Mouse (Mus musculus): ENCODE results near the gene N4bp1.
A peak's percentile ranks its signal among the peaks of the same experiment; 100 is the strongest.

The N4bp1 gene

GRCm38 (mm10) chr8:86854686-86855085 is 30.4 kb downstream of the N4bp1 start:
- no peak for DNase-seq (ENCODE audit: low spot score in 2 of 2)

- DNase-seq (ENCODE audit: low spot score in 2 of 2): no peak
Observed at GRCm38 (mm10) chr8:86853989-86854373, 31.1 kb downstream of the N4bp1 start.

DNA sequence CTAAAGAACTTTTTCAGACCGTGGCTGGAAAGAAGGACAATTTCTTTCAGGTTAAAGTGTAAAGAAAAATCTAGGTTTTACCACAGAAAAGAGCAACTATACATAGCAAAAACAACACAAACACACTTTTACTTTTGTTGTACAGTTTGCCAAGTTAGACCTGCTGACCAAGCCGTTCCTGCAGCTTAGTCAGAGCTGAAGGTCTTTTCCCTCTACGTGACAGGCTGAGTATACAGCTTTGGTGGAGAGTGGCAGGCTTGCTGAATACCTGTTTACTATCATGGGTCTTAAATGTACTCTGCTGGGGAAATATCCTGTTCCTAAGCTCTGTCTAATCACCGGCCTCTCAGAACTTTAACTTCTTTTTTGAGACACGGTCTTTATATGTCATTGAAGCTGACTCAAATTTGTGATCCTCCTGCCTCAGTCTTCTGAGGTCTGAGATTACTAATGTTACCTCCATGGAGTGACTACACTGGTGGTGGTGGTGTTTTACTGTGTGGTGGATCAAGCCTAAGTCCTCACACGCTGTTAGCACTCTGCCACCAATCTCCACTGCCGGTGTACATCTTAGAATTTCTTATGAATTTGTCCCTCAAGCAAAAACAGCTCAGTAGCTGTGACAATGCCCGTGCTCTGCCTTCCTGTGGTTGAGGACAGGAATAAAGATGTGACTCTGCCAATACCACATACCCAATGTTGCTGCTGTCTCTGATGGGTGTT is 31.6 kb downstream of the N4bp1 start:
- DNase-seq (ENCODE audit: low spot score in 2 of 2): no peak

DNA sequence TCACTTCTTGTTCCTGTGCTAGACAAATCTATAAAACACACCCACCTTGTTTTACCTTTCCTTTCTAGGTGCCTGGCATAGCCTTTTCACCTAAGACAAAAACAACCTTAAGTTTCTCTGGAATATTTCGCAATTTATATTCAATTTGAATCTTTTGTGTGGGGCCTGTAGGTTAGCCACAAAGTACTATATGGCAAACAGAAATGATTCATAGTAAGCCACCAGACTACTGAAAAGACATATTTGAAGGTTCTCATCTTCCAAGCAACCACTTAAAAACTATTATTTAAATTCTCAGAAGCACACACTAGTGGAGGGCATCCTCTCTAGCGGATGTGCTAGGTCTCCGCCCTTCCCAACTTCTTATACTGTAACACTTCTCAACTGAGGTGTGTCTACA is 32.6 kb downstream of the N4bp1 start:
- DNase-seq (ENCODE audit: low spot score in 2 of 2): no peak

DNA sequence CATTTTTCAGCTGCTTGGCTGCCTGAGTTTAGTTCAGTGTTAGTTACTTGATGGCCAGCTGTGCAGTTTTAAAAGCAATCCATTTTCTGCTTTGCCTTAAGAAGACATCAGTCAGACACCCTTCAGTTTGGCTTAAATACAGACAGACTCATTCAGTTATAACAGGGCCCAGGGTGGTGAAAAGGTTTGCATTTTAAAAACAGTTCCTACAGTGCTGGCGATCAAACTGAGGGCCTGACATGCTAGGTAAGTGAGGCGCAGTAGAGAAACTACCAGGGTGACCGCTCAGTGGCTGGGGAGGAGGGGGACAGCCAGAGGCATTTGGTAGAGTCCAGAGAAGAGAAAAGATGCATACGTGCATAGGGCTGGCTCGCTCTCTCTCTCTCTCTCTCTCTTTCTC is 36.2 kb downstream of the N4bp1 start:
- DNase-seq (ENCODE audit: low spot score in 2 of 2): no peak

- DNase-seq (ENCODE audit: low spot score in 2 of 2): no peak
Observed at GRCm38 (mm10) chr8:86848401-86848800, 36.7 kb downstream of the N4bp1 start.

- DNase-seq (ENCODE audit: low spot score in 2 of 2): no peak
Observed at GRCm38 (mm10) chr8:86847091-86847490, 38.0 kb downstream of the N4bp1 start.

DNA sequence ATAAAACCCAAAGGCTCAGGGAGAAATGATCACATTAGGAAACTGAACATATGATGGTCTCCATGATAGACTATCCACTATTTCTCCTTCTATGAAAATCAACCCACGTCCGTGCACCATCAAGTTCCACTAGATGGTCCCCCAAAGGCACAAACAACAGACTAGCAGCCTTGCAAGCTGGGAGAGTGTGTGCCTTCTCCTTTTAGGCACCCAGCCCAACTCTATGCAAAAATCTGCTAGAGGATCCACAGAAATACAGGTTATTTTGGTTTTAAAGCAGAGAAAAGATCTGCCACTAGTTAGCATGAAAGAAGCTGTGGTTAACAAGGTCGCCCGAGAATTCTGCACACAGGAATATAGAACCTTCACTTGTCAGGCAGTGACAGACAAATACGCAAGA is 39.2 kb downstream of the N4bp1 start:
- DNase-seq (ENCODE audit: low spot score in 2 of 2): peak in 1 of 2 experiments; percentile 14

DNA sequence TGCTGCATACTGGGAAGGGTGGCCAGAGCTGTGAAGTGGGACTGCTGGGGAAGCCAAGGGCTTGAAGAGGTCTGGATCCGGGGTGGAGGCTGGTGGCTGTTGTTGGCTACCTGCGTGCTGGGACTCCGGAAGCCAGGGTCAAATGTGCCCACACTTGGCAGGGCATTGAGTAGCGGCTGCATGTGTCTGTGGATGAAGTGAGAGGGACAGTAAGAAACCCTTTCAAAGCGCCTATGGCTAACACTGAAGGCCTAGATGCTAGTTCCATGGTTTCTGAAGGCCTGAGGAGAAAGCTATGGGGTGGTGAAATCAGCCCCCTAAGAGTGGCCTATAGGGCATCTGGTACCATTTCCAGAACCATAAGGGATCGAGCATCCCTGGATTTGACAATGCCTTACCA is 40.2 kb downstream of the N4bp1 start:
- no peak for DNase-seq (ENCODE audit: low spot score in 2 of 2)

GRCm38 (mm10) chr8:86843896-86844295 is 41.2 kb downstream of the N4bp1 start:
- DNase-seq (ENCODE audit: low spot score in 2 of 2): peak in 1 of 2 experiments; percentile 42

DNA sequence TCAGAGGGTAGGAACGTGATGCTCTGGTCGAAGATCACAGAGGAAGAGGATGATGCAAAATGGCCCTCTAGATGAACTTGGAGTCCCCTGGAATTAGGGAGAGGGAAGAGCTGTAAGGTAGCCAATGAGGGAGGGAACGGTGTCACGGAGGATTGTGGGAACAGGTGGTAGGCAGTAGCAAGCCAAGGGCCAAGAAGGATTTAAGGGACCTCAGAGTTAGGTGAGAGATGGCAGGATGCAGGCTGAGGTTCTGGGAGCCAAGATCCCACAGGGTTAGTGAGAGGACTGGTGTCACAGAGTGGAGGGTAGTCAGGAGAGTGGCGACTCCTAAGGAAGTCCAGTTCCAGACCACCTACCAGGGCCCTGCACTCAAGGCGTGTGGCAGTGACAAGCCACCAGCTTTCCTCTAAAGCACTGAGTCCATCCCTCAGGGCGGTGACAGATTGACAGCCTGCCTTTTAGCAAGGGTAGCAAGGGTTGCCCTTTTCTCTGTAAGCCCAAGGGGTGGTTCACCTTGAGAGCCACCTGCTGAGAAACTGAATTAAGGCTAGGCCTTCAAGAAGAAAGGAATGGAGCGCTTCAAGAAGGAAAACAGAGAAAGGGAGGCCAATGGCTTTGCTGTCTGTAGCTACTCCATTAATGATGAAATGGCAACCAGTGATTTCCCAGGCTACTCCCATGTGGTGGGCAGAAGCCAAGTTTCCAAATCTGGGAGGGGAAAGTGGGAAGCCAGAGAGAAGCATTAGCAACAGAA is 43.3 kb downstream of the N4bp1 start:
- DNase-seq (ENCODE audit: low spot score in 2 of 2): no peak

- no peak for DNase-seq (ENCODE audit: low spot score in 2 of 2)
Observed at GRCm38 (mm10) chr8:86840120-86840693, 44.9 kb downstream of the N4bp1 start.

DNA sequence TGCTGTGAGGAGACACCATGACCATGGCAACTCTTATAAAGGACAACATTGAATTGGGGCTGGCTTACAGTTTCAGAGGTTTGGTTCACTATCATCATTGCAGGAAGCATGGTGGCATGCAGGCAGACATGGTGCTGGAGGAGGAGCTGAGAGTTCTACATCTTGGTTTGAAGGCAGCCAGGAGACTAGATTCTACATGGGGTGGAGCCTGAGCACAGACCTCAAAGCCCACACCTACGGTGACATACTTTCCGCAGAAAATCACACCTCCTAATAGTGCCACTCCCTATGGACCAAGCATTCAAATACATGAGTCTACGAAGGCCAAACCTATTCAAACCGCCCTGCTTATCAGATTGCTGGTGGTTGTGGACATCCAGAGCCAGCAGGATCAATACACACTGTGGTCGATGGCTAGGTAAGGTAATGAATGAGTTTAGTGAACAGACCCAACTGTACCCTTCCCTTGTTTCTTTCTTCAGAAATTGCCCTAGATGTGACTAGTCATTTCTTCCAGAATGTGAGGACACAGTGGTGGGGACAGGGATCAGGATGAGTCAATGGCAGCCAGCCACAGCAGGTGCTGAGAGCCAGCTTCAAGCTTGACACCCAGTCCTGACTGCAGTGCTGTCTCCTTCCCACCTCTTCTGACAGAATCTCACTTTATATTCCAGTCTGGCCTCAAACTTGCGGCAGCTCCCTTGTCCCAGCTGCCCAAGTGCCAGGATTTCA is 46.2 kb downstream of the N4bp1 start:
- no peak for DNase-seq (ENCODE audit: low spot score in 2 of 2)

- no peak for DNase-seq (ENCODE audit: low spot score in 2 of 2)
Observed at GRCm38 (mm10) chr8:86837234-86837633, 47.8 kb downstream of the N4bp1 start.

- no peak for DNase-seq (ENCODE audit: low spot score in 2 of 2)
Observed at GRCm38 (mm10) chr8:86835881-86836280, 49.2 kb downstream of the N4bp1 start.

DNA sequence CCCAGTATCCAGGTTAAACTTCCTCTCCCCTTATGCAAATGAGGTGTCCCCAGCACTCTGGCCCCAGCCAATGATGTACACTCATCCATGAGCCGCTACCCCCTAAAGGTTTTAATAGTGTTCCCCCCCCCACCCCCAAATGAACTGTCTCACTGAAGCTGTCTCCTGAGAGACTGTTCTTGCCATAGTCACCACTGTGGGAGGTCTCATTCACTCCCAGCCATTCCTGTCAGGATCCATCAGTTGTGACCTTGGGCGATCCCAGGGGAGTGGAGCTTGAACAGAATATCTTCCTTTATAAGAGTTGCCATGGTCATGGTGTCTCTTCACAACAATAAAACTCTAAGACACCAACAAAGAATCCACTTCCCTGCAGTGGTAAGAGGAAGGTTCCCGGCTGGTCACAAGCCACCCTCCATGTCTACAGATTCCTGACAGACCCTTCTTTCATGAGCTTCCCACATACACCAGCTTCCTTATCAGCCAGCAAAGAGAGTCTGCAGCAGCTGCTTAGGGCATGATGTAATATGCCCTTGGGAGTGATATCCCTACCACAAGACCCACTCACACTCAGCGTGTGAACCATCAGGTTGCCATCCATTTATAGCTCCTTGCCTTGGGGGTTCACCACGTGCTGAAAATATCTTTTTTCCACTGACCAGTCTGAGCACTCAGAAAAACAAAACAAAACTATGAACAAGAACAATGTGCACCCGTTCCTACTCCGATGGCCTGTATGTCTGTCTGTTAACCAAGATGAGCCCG is 50.4 kb downstream of the N4bp1 start:
- DNase-seq (ENCODE audit: low spot score in 2 of 2): no peak

- no peak for DNase-seq (ENCODE audit: low spot score in 2 of 2)
Observed at GRCm38 (mm10) chr8:86833937-86834336, 51.1 kb downstream of the N4bp1 start.

GRCm38 (mm10) chr8:86828925-86829324 is 56.1 kb downstream of the N4bp1 start:
- no peak for DNase-seq (ENCODE audit: low spot score in 2 of 2)

DNA sequence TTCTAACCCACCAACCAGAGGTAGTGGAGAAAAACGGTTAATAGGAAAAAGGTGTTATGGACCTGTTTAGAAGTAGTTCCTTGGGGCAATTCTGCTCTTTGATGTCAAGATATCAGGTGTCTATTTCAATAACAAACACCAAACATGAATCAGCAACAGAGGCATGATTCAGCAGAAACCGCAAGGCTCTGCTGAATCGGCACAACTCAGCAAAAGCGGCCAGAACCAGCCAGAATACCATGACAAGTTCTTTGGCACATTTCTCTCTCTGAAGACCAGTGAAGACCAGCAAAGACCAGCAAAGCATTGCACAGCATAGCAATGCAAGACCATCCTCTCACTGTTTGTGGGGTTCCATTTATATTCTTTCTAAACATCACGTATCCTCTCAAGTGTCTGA is 57.9 kb downstream of the N4bp1 start:
- no peak for DNase-seq (ENCODE audit: low spot score in 2 of 2)

- DNase-seq (ENCODE audit: low spot score in 2 of 2): no peak
Observed at GRCm38 (mm10) chr8:86826538-86826937, 58.5 kb downstream of the N4bp1 start.

GRCm38 (mm10) chr8:86825674-86826448 is 59.2 kb downstream of the N4bp1 start:
- DNase-seq (ENCODE audit: low spot score in 2 of 2): no peak

Measured in frontal cortex, postnatal 36 days (tissue).